Mouse (Mus musculus): ENCODE results near the gene Psmb6.
"Not testable (repeated sequence)": the region's sequence is repeated elsewhere in the genome, so short reads cannot be mapped to it uniquely, and the experiment has no call there.

The Psmb6 gene

GRCm38 (mm10) chr11:70570614-70571013 is 45.4 kb downstream of the Psmb6 start:
- DNase-seq (ENCODE audit: low read depth, low spot score) = not testable (repeated sequence)

DNA sequence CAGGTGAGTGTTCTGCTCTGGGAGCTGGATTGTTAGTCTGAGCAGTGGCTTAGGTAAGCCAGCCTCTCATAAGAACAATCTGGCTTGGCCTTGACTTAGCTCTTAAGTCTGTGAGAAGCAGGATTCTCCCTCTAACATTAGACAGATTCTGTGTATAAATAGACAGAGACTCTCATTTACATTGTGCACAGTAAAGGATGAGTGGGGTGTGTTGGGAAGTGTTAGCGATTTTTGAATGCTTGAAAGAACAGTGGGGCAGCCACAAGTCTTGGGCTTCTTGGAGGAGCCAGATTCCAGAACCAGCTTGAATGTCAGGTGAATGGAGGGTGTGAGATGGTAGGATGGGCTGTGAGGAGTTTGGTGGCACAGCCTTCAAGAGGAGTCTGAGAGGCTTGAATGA is 46.5 kb downstream of the Psmb6 start:
- no peak for DNase-seq (ENCODE audit: low read depth, low spot score)

DNA sequence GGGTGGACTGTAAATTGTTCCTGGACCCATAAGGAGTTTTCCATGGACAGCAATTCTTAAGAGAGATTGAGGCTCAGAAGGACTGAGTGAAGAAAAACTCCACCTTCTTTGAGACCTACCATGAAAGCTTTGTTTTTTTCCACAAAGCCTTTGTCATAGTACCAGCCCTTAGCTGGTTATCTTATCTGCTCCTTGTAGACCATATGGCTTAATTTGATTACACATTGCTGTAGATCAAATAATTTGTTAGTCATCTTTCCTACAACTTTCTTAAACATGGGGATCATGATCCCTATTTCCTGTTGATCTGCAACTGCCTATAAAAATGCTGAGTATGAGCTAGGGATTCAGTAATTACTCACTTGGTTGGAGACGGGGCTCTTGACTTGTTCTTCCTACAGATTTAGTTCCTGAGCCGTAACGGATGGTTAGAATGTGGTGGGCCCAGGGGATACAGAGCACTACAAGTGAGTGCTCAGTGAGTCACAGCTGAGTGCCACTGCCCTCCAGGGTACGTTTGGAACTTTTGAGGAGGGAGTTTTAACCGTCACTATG is 47.3 kb downstream of the Psmb6 start:
- DNase-seq (ENCODE audit: low read depth, low spot score) = no peak

DNA sequence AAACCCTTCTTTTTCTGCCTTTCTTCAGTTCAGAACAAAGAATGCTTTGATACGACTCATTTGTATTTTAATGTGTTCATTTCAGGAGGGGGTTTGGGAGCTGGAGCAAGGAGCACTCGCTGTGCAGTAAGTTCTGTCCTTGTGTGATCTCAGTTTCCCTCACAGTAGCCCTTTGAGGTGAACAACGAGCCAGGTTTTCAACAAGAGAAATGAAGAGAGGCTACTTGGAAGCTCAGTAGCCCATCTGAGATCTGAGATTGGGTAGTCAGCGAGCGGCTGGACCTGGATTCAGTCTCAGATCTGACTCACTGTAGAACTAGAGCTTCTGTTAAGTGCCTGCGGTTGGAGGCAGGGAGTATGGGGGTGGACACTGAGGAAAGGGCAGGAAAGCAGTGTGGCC is 48.7 kb downstream of the Psmb6 start:
- no peak for DNase-seq (ENCODE audit: low read depth, low spot score)

- no peak for DNase-seq (ENCODE audit: low read depth, low spot score)
Measured at GRCm38 (mm10) chr11:70577201-70577600, 52.0 kb downstream of the Psmb6 start.

All from brain, embryonic 18.5 days (tissue).